Mouse (Mus musculus) ES-E14 (cell line): ENCODE data around the gene Gm17087. TPM values are rescaled to one million over a fixed set of nuclear protein-coding genes. Genes with fewer than 3 reads are reported as not detected.
A peak's percentile ranks its signal among the peaks of the same experiment; 100 is the strongest.

Experiments used
- DNase-seq: peaks from one replicate; pipeline ENCODE4 v3.0.0-alpha.2; 2013; ENCODE audit warnings: low read depth, low spot score
- H3K27ac ChIP-seq: 2 replicates; pipeline ENCODE4 v1.5.1; 2012; ENCODE audit warnings: low read depth, mild to moderate bottlenecking, low read length, moderate library complexity, mixed read lengths; ENCODE audit not compliant: poor library complexity, insufficient read depth, severe bottlenecking
- H3K36me3 ChIP-seq: 2 replicates; pipeline ENCODE4 v1.6.1; 2012; ENCODE audit warnings: mild to moderate bottlenecking, low read length, moderate library complexity, mixed read lengths; ENCODE audit not compliant: control insufficient read depth, poor library complexity, insufficient read depth, severe bottlenecking
- H3K4me1 ChIP-seq, 2 experiments: fragments of 150-350 bp in 1 of 2; sonication (generic) in 1 of 2; 2 replicates each; pipeline ENCODE4 v1.6.1; 2012; ENCODE audit warnings: low read length in 2 of 2, mild to moderate bottlenecking in 1 of 2, mixed read lengths in 1 of 2; ENCODE audit not compliant: control insufficient read depth in 2 of 2, insufficient read depth in 2 of 2, poor library complexity in 1 of 2
- H3K4me3 ChIP-seq, 2 experiments: fragments of 150-350 bp in 1 of 2; sonication (generic) in 1 of 2; 2 replicates each; pipeline ENCODE4 v1.5.1; 2012; ENCODE audit warnings: low read length in 2 of 2, low read depth in 1 of 2, mild to moderate bottlenecking in 1 of 2, mixed read lengths in 1 of 2; ENCODE audit not compliant: insufficient read depth in 1 of 2, poor library complexity in 1 of 2, severe bottlenecking in 1 of 2
- H3K9ac ChIP-seq: 2 replicates; pipeline ENCODE4 v1.6.1; 2012; ENCODE audit warnings: low read depth, mild to moderate bottlenecking, low read length, mixed read lengths; ENCODE audit not compliant: poor library complexity, insufficient read depth, severe bottlenecking
- H3K9me3 ChIP-seq: fragments of 150-350 bp; sonication (generic); 2 replicates; pipeline ENCODE4 v1.6.1; 2012; ENCODE audit warnings: low read depth, mild to moderate bottlenecking, low read length; ENCODE audit not compliant: control insufficient read depth, insufficient read depth
- CHD2 ChIP-seq: IDR thresholded peaks from 2 replicates; pipeline ENCODE4 v1.6.1; 2014; ENCODE audit warnings: mild to moderate bottlenecking, low read depth, low read length, inconsistent platforms
- HCFC1 ChIP-seq: IDR thresholded peaks from 2 replicates; pipeline ENCODE4 v1.6.1; 2012; ENCODE audit warnings: low read length, inconsistent platforms, borderline replicate concordance; ENCODE audit not compliant: insufficient read depth
- MAFK ChIP-seq: IDR thresholded peaks from 2 replicates; pipeline ENCODE4 v1.6.1; 2014; ENCODE audit warnings: mild to moderate bottlenecking, low read depth, low read length, inconsistent platforms; ENCODE audit not compliant: insufficient read depth
- ZC3H11A ChIP-seq: IDR thresholded peaks from 2 replicates; pipeline ENCODE4 v1.6.1; 2012; ENCODE audit warnings: low read depth, mild to moderate bottlenecking, inconsistent platforms, low read length, borderline replicate concordance
- ZNF384 ChIP-seq: IDR thresholded peaks from 2 replicates; pipeline ENCODE4 v1.6.1; 2012; ENCODE audit warnings: low read depth, low read length, inconsistent platforms
- in situ Hi-C, 2 experiments: fragments of 600-800 bp; cut with MboI; formaldehyde crosslinking; loops; one replicate each; pipeline ENCODE4 v1.15.1; 2025; ENCODE audit warnings: low sequenced_read_pairs in 2 of 2, inconsistent platforms in 1 of 2; ENCODE audit not compliant: unreplicated experiment in 2 of 2
- total RNA-seq: library from RNA; depleted of rRNA; stranded (reverse); fragments of 300-350 nt; gene quantifications from 2 replicates; pipeline ENCODE4 v1.2.3, GENCODE M21; 2012

Gm17087 gene
- total RNA-seq, 1 experiment, result not detected

DNA sequence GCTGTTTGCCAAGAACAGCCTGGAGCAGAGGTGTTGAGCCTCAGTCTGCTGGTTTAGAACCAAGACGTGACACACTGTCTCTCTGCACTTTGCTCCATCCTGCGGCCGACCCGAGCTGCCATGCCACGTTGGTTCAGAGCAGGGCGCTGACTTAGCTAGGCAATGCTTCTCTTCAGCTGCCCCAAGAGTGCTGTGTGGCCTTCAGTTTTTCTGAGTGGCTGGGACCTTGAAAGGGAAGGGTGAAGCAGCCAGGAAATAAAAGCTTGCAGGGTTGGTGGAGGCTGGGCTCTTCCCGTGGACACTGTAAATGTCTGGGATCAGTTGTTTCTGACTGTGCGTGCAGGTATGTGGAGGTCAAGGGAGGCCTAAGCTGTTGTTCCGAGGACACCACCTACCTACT, 20.4 kb downstream of the Gm17087 start:
- in situ Hi-C loops, result no loop called here
- H3K9me3 ChIP-seq, result no peaks in the 10 kb centered on the region
- DNase-seq, result no peak
- no peak overlapping the region for H3K4me3 ChIP-seq
- H3K4me1 ChIP-seq, result no peaks in the 10 kb centered on the region
- H3K36me3 ChIP-seq, result no peaks in the 10 kb centered on the region
- no peak overlapping the region for H3K27ac ChIP-seq
- no peak for TF ChIP-seq ZC3H11A
- no peak for TF ChIP-seq ZNF384
- no peak overlapping the region for H3K9ac ChIP-seq

DNA sequence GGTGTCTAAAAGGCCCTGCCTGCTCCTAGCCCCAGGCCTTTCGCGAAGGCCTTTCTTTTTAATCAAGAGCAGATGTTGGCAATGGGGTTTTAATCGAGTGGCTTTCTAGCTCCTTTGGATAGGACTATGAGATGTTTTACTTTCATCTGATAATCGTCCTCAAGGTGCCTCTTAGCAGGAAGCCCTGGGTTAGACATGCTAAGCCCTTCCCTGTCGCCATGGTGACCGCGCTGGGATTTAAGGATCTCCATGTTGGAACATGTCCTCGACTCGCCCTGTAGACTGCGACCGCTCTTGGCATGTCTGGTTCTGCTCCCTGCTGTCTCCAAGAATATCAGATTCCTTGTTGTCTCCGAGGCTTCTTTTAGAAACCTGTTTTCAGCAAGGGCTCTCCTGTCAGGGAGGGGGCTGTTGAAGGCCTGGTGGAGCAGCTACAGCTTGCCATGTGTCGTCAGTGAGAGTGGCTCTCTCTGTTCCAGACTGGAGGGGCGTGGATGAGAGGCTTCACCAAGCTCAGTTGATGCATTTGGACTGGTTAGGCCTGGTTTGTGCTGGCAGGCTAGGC, 24.7 kb downstream of the Gm17087 start:
- in situ Hi-C loops, result no loop called here
- Histone ChIP-seq H3K36me3 (no peaks in the 10 kb centered on the region), H3K4me1 (no peaks in the 10 kb centered on the region), H3K9me3 (no peaks in the 10 kb centered on the region), H3K27ac (peak overlapping the region; percentile 24; the same call in 1 of the 2 replicates), H3K4me3 (no peak overlapping the region), H3K9ac (no peak overlapping the region)
- TF ChIP-seq MAFK (no peak), HCFC1 (no peak), ZC3H11A (no peak), ZNF384 (no peak), CHD2 (no peak)
- DNase-seq, result no peak

DNA sequence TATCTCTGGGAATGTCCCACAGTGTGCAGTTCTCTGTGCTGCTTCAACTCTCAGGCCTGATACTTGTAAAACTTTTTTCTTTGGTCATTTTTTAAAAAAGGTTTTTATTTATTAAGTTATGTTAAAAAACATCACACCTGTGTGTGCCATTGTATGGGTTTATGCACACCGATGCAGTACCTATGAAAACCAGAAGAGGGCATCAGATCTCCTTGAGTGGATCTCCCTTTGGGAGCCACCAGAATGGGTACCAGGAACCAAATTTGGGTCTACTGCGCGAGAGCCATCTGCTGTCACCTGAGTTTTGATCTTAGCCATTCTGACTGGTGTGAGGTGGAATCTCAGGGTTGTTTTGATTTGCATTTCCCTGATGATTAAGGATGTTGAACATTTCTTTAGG, 28.6 kb downstream of the Gm17087 start:
- in situ Hi-C loops, result no loop called here
- DNase-seq, result no peak
- H3K27ac ChIP-seq, result no peak overlapping the region
- no peak overlapping the region for H3K4me3 ChIP-seq
- H3K36me3 ChIP-seq, result no peaks in the 10 kb centered on the region
- H3K9me3 ChIP-seq, result no peaks in the 10 kb centered on the region
- H3K4me1 ChIP-seq, result no peaks in the 10 kb centered on the region
- TF ChIP-seq HCFC1 (no peak), ZNF384 (no peak), MAFK (no peak), CHD2 (no peak), ZC3H11A (no peak)
- no peak overlapping the region for H3K9ac ChIP-seq

DNA sequence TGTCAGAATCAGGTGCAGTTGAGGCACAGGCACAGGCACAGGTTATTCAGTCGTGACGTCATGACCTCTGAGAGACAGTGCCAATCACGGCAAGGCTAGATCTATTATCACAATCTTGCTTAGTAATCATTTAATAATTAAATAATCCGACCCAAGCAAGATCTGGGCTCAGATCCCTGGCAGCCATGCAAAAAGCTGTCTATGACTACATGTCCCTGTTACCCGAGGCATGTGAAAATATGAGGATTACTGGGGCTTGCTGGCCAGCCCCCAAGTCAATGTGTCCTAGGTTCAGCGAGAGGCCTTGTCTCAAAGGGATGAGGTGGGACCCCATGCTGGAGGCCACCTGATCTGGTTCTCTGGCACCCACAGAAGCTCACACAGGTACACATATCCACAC, 30.2 kb downstream of the Gm17087 start:
- in situ Hi-C loops, result no loop called here
- Histone ChIP-seq H3K9ac (no peak overlapping the region), H3K9me3 (no peaks in the 10 kb centered on the region), H3K36me3 (no peaks in the 10 kb centered on the region), H3K4me3 (no peak overlapping the region), H3K27ac (no peak overlapping the region), H3K4me1 (no peaks in the 10 kb centered on the region)
- TF ChIP-seq MAFK, result no peak
- TF ChIP-seq CHD2, result no peak
- TF ChIP-seq HCFC1, result no peak
- no peak for TF ChIP-seq ZNF384
- TF ChIP-seq ZC3H11A, result no peak
- DNase-seq, result no peak

DNA sequence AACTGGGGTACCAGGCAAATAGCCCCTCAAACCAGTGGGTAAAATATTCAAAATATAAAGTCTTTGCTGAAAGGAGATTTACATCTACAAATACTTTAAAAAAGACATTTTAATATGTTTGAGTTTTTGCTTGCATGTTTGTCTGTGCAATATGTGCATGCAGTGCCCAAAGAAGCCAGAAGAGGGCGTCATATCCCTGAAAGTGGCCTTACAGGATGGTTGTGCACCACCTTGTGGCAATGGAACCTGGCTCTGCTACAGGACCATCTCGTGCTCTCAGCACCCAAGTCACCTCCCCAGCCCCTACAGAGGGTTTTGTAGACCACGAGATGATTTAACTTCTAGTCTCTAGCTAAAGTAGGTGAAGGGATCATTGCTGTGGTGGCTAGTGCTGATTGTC, 32.9 kb downstream of the Gm17087 start:
- Histone ChIP-seq H3K4me1 (no peaks in the 10 kb centered on the region), H3K27ac (no peak overlapping the region), H3K9me3 (no peaks in the 10 kb centered on the region), H3K9ac (no peak overlapping the region), H3K36me3 (no peaks in the 10 kb centered on the region), H3K4me3 (no peak overlapping the region)
- TF ChIP-seq ZNF384 (0 out of 2 replicates have a peak, but pooled peaks have one; percentile 18), MAFK (no peak), ZC3H11A (peak; percentile 32; the same call in 1 of the 2 replicates), HCFC1 (no peak), CHD2 (no peak)
- in situ Hi-C loops, result no loop called here
- peak; percentile 59 for DNase-seq
